Mouse (Mus musculus): ENCODE results near the gene Ppp1r18. TPM values are rescaled to one million over a fixed set of nuclear protein-coding genes. Genes with fewer than 3 reads are reported as not detected.

Gene Ppp1r18
- total RNA-seq, 2 experiments from 2014 or later: 13.4 to 14.0 TPM

GRCm38 (mm10) chr17:35907609-35908008 lies 42.2 kb downstream of the Ppp1r18 start:
- no peak for DNase-seq (ENCODE audit: low spot score in 2 of 2)

GRCm38 (mm10) chr17:35909186-35909918 lies 44.0 kb downstream of the Ppp1r18 start:
- peak in 1 of 2 experiments; percentile 20 for DNase-seq (ENCODE audit: low spot score in 2 of 2)

GRCm38 (mm10) chr17:35909919-35910369 lies 44.6 kb downstream of the Ppp1r18 start, which contains the start of gene Atat1:
Atat1 (minus strand) TSS chr17:35910075.
- peak; percentile 92 to 95 for DNase-seq (ENCODE audit: low spot score in 2 of 2)

GRCm38 (mm10) chr17:35914975-35915374 lies 49.6 kb downstream of the Ppp1r18 start:
- DNase-seq (ENCODE audit: low spot score in 2 of 2): no peak

GRCm38 (mm10) chr17:35915538-35916296 lies 50.3 kb downstream of the Ppp1r18 start:
- DNase-seq (ENCODE audit: low spot score in 2 of 2): no peak

GRCm38 (mm10) chr17:35916297-35917142 lies 51.1 kb downstream of the Ppp1r18 start, which contains the start of the genes Mrps18b and Ppp1r10:
Mrps18b (minus strand) TSS chr17:35916389.
Ppp1r10 (plus strand) TSS chr17:35916434.
- DNase-seq (ENCODE audit: low spot score in 2 of 2): peak; percentile 99 to 100

GRCm38 (mm10) chr17:35917143-35917462 lies 51.7 kb downstream of the Ppp1r18 start:
- DNase-seq (ENCODE audit: low spot score in 2 of 2): peak in 1 of 2 experiments; percentile 49

GRCm38 (mm10) chr17:35917463-35918251 lies 52.3 kb downstream of the Ppp1r18 start:
- peak; percentile 51 to 88 for DNase-seq (ENCODE audit: low spot score in 2 of 2)

- DNase-seq (ENCODE audit: low spot score in 2 of 2): peak; percentile 47 to 59
These were observed 53.1 kb downstream of the Ppp1r18 start for GRCm38 (mm10) chr17:35918276-35919059.

- peak; percentile 84 to 98 for DNase-seq (ENCODE audit: low spot score in 2 of 2)
These were observed 53.8 kb downstream of the Ppp1r18 start for GRCm38 (mm10) chr17:35919060-35919715.

- DNase-seq (ENCODE audit: low spot score in 2 of 2): no peak
These were observed 54.5 kb downstream of the Ppp1r18 start for GRCm38 (mm10) chr17:35919864-35920301.

GRCm38 (mm10) chr17:35920384-35920783 lies 55.0 kb downstream of the Ppp1r18 start:
- DNase-seq (ENCODE audit: low spot score in 2 of 2): no peak

GRCm38 (mm10) chr17:35920862-35921562 lies 55.6 kb downstream of the Ppp1r18 start:
- DNase-seq (ENCODE audit: low spot score in 2 of 2): peak; percentile 41 to 62

- DNase-seq (ENCODE audit: low spot score in 2 of 2): no peak
These were observed 56.3 kb downstream of the Ppp1r18 start for GRCm38 (mm10) chr17:35921710-35922109.

- DNase-seq (ENCODE audit: low spot score in 2 of 2): no peak
These were observed 57.2 kb downstream of the Ppp1r18 start for GRCm38 (mm10) chr17:35922566-35922965.

- no peak for DNase-seq (ENCODE audit: low spot score in 2 of 2)
These were observed 57.9 kb downstream of the Ppp1r18 start for GRCm38 (mm10) chr17:35923281-35923680.

Data from layer of hippocampus, postnatal 14 days (tissue).